8 mouse cellular contexts compared by ENCODE assay signal in the genomic region with DNA sequence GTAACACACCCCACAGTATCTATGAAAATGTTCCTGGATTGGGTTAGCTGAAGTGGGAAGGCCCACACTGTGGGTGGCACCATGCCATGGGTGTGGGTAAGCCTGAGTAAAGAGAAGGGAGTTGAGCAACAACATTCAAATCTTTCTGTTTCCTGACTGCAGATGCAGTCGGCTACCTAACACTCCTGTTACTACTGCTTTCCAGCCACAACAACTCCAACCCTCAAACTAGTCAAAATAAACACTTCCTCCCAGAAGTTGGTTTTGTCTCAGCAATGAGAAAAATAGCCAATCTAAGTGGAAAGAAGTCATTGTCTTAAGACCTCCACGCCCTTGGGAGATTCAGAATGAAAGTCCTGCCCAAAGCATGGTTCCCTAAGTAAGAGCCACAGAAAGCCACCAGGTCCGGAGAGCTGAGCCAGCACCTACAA. TPM values are rescaled to one million over a fixed set of nuclear protein-coding genes. Genes with fewer than 3 reads are reported as not detected.
DNase-seq lines count a peak whose midpoint lies in the region; ATAC-seq and TF ChIP-seq lines count a peak whose summit lies in the region.

No protein-coding gene starts in this region.

- H3K4me3 ChIP-seq in kidney, embryonic 14.5 days (ENCODE audit: low read length), result no peak overlapping the region
- H3K4me3 ChIP-seq in forebrain, postnatal 0 days (ENCODE audit: low read depth, low read length), result no peak overlapping the region

- H3K9me3 ChIP-seq in kidney, embryonic 14.5 days (ENCODE audit: control insufficient read depth, low read length), result no peaks in the 10 kb centered on the region
- H3K9me3 ChIP-seq in forebrain, postnatal 0 days (ENCODE audit: low read length), result no peaks in the 10 kb centered on the region

- WGBS in kidney, embryonic 14.5 days, result 88% methylated on average over 3 of the region's 3 CpGs
- WGBS in forebrain, postnatal 0 days, result 81% methylated on average over 3 of the region's 3 CpGs

- H3K27ac ChIP-seq in kidney, embryonic 14.5 days (ENCODE audit: low read depth, low read length), result no peak overlapping the region
- H3K27ac ChIP-seq in forebrain, postnatal 0 days (ENCODE audit: low read depth, low read length), result no peak overlapping the region

- no peak for ATAC-seq in megakaryocyte-erythroid progenitor cell, adult 5-6 weeks (replicated peaks; ENCODE audit: low FRiP score, low TSS enrichment, poor library complexity, severe bottlenecking)
- no peak for ATAC-seq in kidney, embryonic 14.5 days (ENCODE audit: low FRiP score, low TSS enrichment)
- no peak for ATAC-seq in forebrain, postnatal 0 days

- peaks cover 19% of the 10 kb centered on the region for H3K36me3 ChIP-seq in kidney, embryonic 14.5 days (ENCODE audit: control insufficient read depth, insufficient read depth, low read length)
- H3K36me3 ChIP-seq in forebrain, postnatal 0 days (ENCODE audit: insufficient read depth), result peaks cover 22% of the 10 kb centered on the region

- TF ChIP-seq CTCF in forebrain, postnatal 0 days (IDR thresholded peaks at IDR 0.05; ENCODE audit: low read depth), result no peak

- DNase-seq in adrenal gland, postnatal 14 days, result peak; percentile 58
- DNase-seq in adrenal gland, postnatal 4 days (ENCODE audit: low spot score in 2 of 2), result no peak
- DNase-seq in adipocyte (ENCODE audit: low spot score), result peak; percentile 38
- peak; percentile 64 to 86 for DNase-seq in layer of hippocampus, adult 18-20 months (ENCODE audit: low spot score in 2 of 2)
- DNase-seq in lung, postnatal 4 days, result peak; percentile 62 to 69
- no peak for DNase-seq in forebrain, postnatal 0 days

- no peak overlapping the region for H3K4me2 ChIP-seq in kidney, embryonic 14.5 days (replicated peaks; ENCODE audit: low read depth, low read length)
- no peak overlapping the region for H3K4me2 ChIP-seq in forebrain, postnatal 0 days (ENCODE audit: low read depth)

- peaks cover 14% of the 10 kb centered on the region for H3K4me1 ChIP-seq in kidney, embryonic 14.5 days (ENCODE audit: control insufficient read depth, insufficient read depth, low read length)
- H3K4me1 ChIP-seq in forebrain, postnatal 0 days (ENCODE audit: insufficient read depth), result peaks cover 21% of the 10 kb centered on the region

- H3K27me3 ChIP-seq in kidney, embryonic 14.5 days (ENCODE audit: control insufficient read depth, insufficient read depth, low read length), result no peaks in the 10 kb centered on the region
- no peaks in the 10 kb centered on the region for H3K27me3 ChIP-seq in forebrain, postnatal 0 days (ENCODE audit: insufficient read depth, low read length)

- H3K9ac ChIP-seq in kidney, embryonic 14.5 days (ENCODE audit: low read depth, low read length), result no peak overlapping the region
- H3K9ac ChIP-seq in forebrain, postnatal 0 days, result no peak overlapping the region

RNA-seq across cellular contexts. Expression of a gene that starts 57.3 kb away (rescaled TPM):
- 136 and 152 TPM in 2 replicates for total RNA-seq in adrenal gland, postnatal 14 days (2021)
- 10 to 100 TPM; 37.2 to 38.1 TPM for total RNA-seq in adrenal gland, postnatal 4 days (2021)
- total RNA-seq in layer of hippocampus, adult 18-20 months (2021), result 10 to 100 TPM; 40.0 to 41.4 TPM
- 5.4 and 7.9 TPM in 2 replicates for total RNA-seq in megakaryocyte-erythroid progenitor cell, adult 5-6 weeks (2014; fragmentation: Nextera tagmentation)
- 6.2 and 12.1 TPM in 2 replicates for total RNA-seq in megakaryocyte-erythroid progenitor cell, adult 5-6 weeks (2017)
- 10.5 and 11.2 TPM in 2 replicates for polyA plus RNA-seq in kidney, embryonic 14.5 days (2014; fragmentation: Nextera tagmentation; extraction: Ambion mirVana)
- 19.2 and 22.5 TPM in 2 replicates for total RNA-seq in forebrain, postnatal 0 days (2014; rRNA removed)
- polyA plus RNA-seq in forebrain, postnatal 0 days (2015; fragmentation: Nextera tagmentation; extraction: Ambion mirVana), result 21.0 and 28.9 TPM in 2 replicates

Comparison
In these comparisons a context has a peak if more than half of its experiments do, and no peak if none do; other contexts are left out.
1. DNase-seq: peak in adrenal gland, postnatal 14 days (single experiment), adipocyte (single experiment), layer of hippocampus, adult 18-20 months (2 of 2) and lung, postnatal 4 days (2 of 2); none in adrenal gland, postnatal 4 days (0 of 2) and forebrain, postnatal 0 days (single experiment).